12 mouse cellular contexts compared by ENCODE assay signal in the genomic region with DNA sequence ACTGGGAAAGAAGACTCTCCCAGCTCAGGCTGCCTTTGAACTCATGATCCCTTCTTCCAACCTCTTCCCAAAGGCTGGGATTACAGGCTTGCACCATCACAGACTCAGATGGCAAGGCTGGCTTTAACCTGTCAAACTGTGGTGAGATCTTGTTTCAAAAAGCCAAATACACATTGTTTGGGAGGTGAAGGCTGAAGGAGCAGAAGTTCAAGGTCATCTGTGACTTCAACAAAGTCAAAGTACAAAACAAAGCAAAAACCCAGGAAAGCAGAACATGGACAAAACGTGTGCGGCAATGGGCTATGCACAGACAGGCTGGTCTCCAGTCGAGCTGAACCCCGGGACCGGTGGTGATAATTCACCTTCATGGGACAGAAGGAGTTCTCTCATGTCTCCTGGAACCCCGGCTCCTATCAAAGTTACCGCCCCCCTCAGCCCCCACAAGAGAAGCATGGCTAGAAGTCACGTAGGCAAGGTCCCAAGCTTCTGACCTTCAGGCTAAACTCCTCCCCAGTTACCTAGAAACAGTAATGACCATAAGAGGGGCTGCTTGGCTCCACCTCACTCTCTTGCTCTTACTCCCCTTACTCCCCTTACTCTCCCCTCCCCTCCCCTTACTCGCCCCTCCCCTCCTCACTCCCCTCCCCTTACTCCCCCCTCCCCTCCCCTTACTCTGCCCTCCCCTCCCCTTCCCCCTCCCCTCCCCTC.
"Had no signal": no experiment of that assay in that cellular context is flagged by ENCODE, and none has a peak within 500 bp of the region (broad histone marks: within the 10 kb centered on the region; RNA-seq: fewer than 3 reads in every experiment).

No protein-coding gene starts in this region.

- H3K27ac ChIP-seq: kidney, embryonic 15.5 days; left cerebral cortex, adult 2 months; limb, embryonic 15.5 days; midbrain, embryonic 10.5 days; neural tube, embryonic 15.5 days; stomach, postnatal 0 days had no signal

- H3K4me3 ChIP-seq: kidney, embryonic 15.5 days; left cerebral cortex, adult 2 months; limb, embryonic 15.5 days; midbrain, embryonic 10.5 days; myocyte; neural tube, embryonic 15.5 days had no signal

- H3K9me3 ChIP-seq: kidney, embryonic 15.5 days; limb, embryonic 15.5 days; midbrain, embryonic 10.5 days; neural tube, embryonic 15.5 days had no signal

- H3K27me3 ChIP-seq: kidney, embryonic 15.5 days had no signal

- DNase-seq: kidney, adult 2 months; kidney, postnatal 14 days; lung, adult 18-20 months; midbrain, embryonic 14.5 days; thymus, postnatal 4 days had no signal

- H3K36me3 ChIP-seq: kidney, embryonic 15.5 days; limb, embryonic 15.5 days; midbrain, embryonic 10.5 days; neural tube, embryonic 15.5 days had no signal

- H3K9ac ChIP-seq: kidney, embryonic 15.5 days; limb, embryonic 15.5 days; neural tube, embryonic 15.5 days had no signal
